Mouse (Mus musculus) layer of hippocampus, adult 8-10 months (tissue): ENCODE data around the gene Olfr1175-ps. TPM values are rescaled to one million over a fixed set of nuclear protein-coding genes. Genes with fewer than 3 reads are reported as not detected.

Experiments used
- DNase-seq, 2 experiments: peaks; one replicate each; pipeline ENCODE4 v3.0.0; 2022; ENCODE audit warnings: low spot score in 2 of 2
- total RNA-seq, 4 experiments: library from RNA; stranded (reverse); gene quantifications; 2 replicates each; pipeline ENCODE4 v1.2.4; 2022

The Olfr1175-ps gene
- not detected for total RNA-seq

- no peak for DNase-seq
These were observed at the start of gene Olfr1175-ps for GRCm38 (mm10) chr2:88327115-88327514. Gene Olfr1175-ps (minus strand): TSS chr2:88327215.

- DNase-seq: no peak
These were observed 29.3 kb upstream of the Olfr1175-ps start for GRCm38 (mm10) chr2:88356304-88356703.

DNA sequence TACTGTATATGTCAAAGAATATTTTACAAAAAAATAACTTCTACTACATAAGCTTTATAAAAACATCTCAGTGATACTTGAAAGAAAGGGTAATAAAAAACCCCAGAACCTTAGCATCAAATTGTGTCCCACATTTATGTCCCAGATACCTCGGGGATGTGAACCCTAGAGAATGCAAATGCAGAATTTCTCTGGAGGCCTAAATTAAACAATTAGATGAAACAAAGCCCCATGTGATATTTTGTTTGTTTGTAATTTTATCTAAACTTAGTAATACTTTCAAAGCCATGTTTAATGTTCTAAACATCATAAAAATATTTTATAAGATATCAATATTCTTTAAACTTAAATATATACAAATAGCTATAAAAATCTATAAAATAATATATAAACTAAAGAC lies 19.4 kb upstream of the Olfr1175-ps start, which contains the start of gene Olfr1177-ps:
Olfr1177-ps (minus strand) TSS at position 101 of the 400 bp plus-strand sequence.
- no peak for DNase-seq

DNA sequence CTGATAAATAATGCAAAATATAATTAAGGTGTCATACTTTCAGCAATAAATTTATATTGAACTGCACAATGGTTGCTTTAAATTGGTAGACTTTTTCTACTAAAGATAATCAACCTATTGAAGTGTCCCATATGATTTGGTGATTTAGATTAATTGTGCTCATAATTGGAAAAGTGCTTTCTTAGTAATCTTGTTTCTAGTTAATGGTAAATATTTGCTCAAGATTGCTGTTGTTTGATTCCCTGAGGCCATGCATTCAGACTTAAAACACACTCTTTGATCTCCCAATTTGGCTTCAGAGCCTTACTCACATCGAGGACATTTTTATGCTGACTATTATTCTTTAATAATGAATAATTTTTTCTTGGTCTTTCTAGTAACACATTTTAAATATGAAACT lies 9.4 kb upstream of the Olfr1175-ps start, which contains the start of gene Olfr1176:
Olfr1176 (plus strand) TSS at position 301 of the 400 bp plus-strand sequence.
- DNase-seq: no peak

DNA sequence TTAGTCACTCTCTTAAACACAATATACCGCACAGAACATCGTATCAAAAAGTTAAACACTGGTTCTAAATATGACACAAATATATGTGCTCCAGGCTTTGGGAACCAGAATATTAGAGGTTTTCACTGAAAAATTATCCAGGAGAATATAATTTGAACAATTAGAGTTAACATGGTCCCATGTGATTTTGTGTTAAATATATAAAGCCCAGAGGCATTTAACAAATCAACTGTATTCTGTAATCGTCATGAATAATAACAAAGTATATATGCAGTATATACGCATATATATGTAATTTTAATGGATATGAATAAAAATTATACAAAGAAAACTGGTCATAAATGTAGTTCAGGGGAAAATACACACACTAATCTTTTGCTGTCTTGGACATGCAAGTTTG lies 12.0 kb downstream of the Olfr1175-ps start, which contains the start of gene Olfr1174-ps:
Olfr1174-ps (minus strand) TSS at position 101 of the 400 bp plus-strand sequence.
- no peak for DNase-seq

GRCm38 (mm10) chr2:88279775-88280174 lies 47.2 kb downstream of the Olfr1175-ps start, which contains the start of gene Olfr1173:
Gene Olfr1173 (minus strand): TSS chr2:88279875.
- no peak for DNase-seq

Other genes starting within 250 kb of the Olfr1175-ps start
- gene Olfr1164, start 233.2 kb downstream of the Olfr1175-ps start, total RNA-seq: not detected
- gene Olfr1166, start 198.9 kb downstream of the Olfr1175-ps start, total RNA-seq: not detected
- not detected for gene Olfr1167, start 172.0 kb downstream of the Olfr1175-ps start, total RNA-seq
- not detected for gene Olfr1168, start 145.3 kb downstream of the Olfr1175-ps start, total RNA-seq
- not detected for gene Olfr1170, start 98.9 kb downstream of the Olfr1175-ps start, total RNA-seq
- gene Olfr1173, start 47.3 kb downstream of the Olfr1175-ps start, total RNA-seq: not detected
- gene Olfr1174-ps, start 12.1 kb downstream of the Olfr1175-ps start, total RNA-seq: not detected
- gene Olfr1176, start 9.5 kb upstream of the Olfr1175-ps start, total RNA-seq: not detected
- gene Olfr1177-ps, start 19.3 kb upstream of the Olfr1175-ps start, total RNA-seq: not detected
- not detected for gene Olfr1178, start 59.8 kb upstream of the Olfr1175-ps start, total RNA-seq
- not detected for gene Olfr1179, start 79.2 kb upstream of the Olfr1175-ps start, total RNA-seq
- gene Olfr1180, start 91.9 kb upstream of the Olfr1175-ps start, total RNA-seq: not detected
- not detected for gene Olfr1181, start 99.0 kb upstream of the Olfr1175-ps start, total RNA-seq
- not detected for gene Gm13757, start 121.9 kb upstream of the Olfr1175-ps start, total RNA-seq
- not detected for gene Olfr1183, start 127.7 kb upstream of the Olfr1175-ps start, total RNA-seq
- gene Olfr1184, start 156.4 kb upstream of the Olfr1175-ps start, total RNA-seq: not detected
- not detected for gene Olfr1185-ps1, start 166.1 kb upstream of the Olfr1175-ps start, total RNA-seq
- gene Olfr1186, start 191.3 kb upstream of the Olfr1175-ps start, total RNA-seq: not detected
- not detected for gene Olfr1188, start 229.7 kb upstream of the Olfr1175-ps start, total RNA-seq